In genomic region chr8:124663874-124664230, GRCm38 (mm10) we compare ENCODE assay signal across 7 mouse cellular contexts. TPM values are rescaled to one million over a fixed set of nuclear protein-coding genes. Genes with fewer than 3 reads are reported as not detected.
DNase-seq lines count a peak whose midpoint lies in the region; ATAC-seq and TF ChIP-seq lines count a peak whose summit lies in the region.

No protein-coding gene starts in this region.

- H3K27ac ChIP-seq in lung, embryonic 16.5 days (ENCODE audit: low read length): peak overlapping the region; percentile 91
- 0 out of 2 replicates have a peak overlapping the region, but pooled peaks have one; percentile 12 for H3K27ac ChIP-seq in forebrain, embryonic 11.5 days (ENCODE audit: low read depth, low read length)
- peak overlapping the region; percentile 57; the same call in 1 of the 2 replicates for H3K27ac ChIP-seq in limb, embryonic 11.5 days (replicated peaks; ENCODE audit: low read depth, low read length)
- peak overlapping the region; percentile 57; the same call in 1 of the 2 replicates for H3K27ac ChIP-seq in small intestine, adult 2 months (ENCODE audit: insufficient read depth, low read depth, low read length)

- no peak for TF ChIP-seq POLR2A in lung, adult 2 months (IDR thresholded peaks at IDR 0.05; ENCODE audit: borderline replicate concordance, extremely low read depth, low read depth, low read length)
- no peak for TF ChIP-seq POLR2A in small intestine, adult 2 months (IDR thresholded peaks at IDR 0.05; ENCODE audit: low read depth, low read length)

- H3K4me1 ChIP-seq in lung, embryonic 16.5 days (replicated peaks; ENCODE audit: control insufficient read depth, insufficient read depth, low read length): peaks cover 29% of the 10 kb centered on the region
- no peaks in the 10 kb centered on the region; the same call in 1 of the 2 replicates for H3K4me1 ChIP-seq in lung, adult 2 months (ENCODE audit: control insufficient read depth, insufficient read depth, low read length)
- peaks cover 5% of the 10 kb centered on the region; the same call in 1 of the 2 replicates for H3K4me1 ChIP-seq in forebrain, embryonic 11.5 days (replicated peaks; ENCODE audit: control insufficient read depth, insufficient read depth, low read length)
- peaks cover 18% of the 10 kb centered on the region for H3K4me1 ChIP-seq in limb, embryonic 11.5 days (ENCODE audit: control insufficient read depth, insufficient read depth, low read length)
- H3K4me1 ChIP-seq in small intestine, adult 2 months (ENCODE audit: control insufficient read depth, insufficient read depth, insufficient read length, low read length): peaks cover 12% of the 10 kb centered on the region

- WGBS in lung, embryonic 16.5 days: 51% methylated on average over 4 of the region's 4 CpGs
- 65% methylated on average over 4 of the region's 4 CpGs for WGBS in lung, adult 2 months
- WGBS in forebrain, embryonic 11.5 days: 55% methylated on average over 4 of the region's 4 CpGs
- WGBS in limb, embryonic 11.5 days: 56% methylated on average over 4 of the region's 4 CpGs
- WGBS in small intestine, adult 2 months: 65% methylated on average over 4 of the region's 4 CpGs

- peak overlapping the region; percentile 88 for H3K4me3 ChIP-seq in lung, embryonic 16.5 days (ENCODE audit: low read length)
- no peak overlapping the region for H3K4me3 ChIP-seq in lung, adult 2 months (replicated peaks; ENCODE audit: extremely low read depth, low read depth, low read length)
- H3K4me3 ChIP-seq in forebrain, embryonic 11.5 days (ENCODE audit: low read depth, low read length): peak overlapping the region; percentile 79; the same call in 1 of the 2 replicates
- peak overlapping the region; percentile 66 for H3K4me3 ChIP-seq in limb, embryonic 11.5 days (ENCODE audit: low read depth, low read length)
- peak overlapping the region; percentile 91 for H3K4me3 ChIP-seq in small intestine, adult 2 months (ENCODE audit: low read depth, low read length)

- H3K9ac ChIP-seq in lung, embryonic 16.5 days (ENCODE audit: low read length): peak overlapping the region; percentile 96; the same call in 1 of the 2 replicates
- H3K9ac ChIP-seq in forebrain, embryonic 11.5 days (ENCODE audit: low read length): peak overlapping the region; percentile 89
- H3K9ac ChIP-seq in limb, embryonic 11.5 days (ENCODE audit: low read length): peak overlapping the region; percentile 72

- ATAC-seq in lung, embryonic 16.5 days (ENCODE audit: low read depth): no peak
- peak; percentile 13; the same call in 1 of the 2 replicates for ATAC-seq in forebrain, embryonic 11.5 days (replicated peaks; ENCODE audit: low FRiP score)
- no peak for ATAC-seq in limb, embryonic 11.5 days (ENCODE audit: insufficient number of reproducible peaks, low FRiP score, low TSS enrichment, low read depth)

- H3K4me2 ChIP-seq in lung, embryonic 16.5 days (ENCODE audit: low read depth, low read length): peak overlapping the region; percentile 85
- peak overlapping the region; percentile 93; the same call in 1 of the 2 replicates for H3K4me2 ChIP-seq in forebrain, embryonic 11.5 days (ENCODE audit: low read depth, low read length, severe bottlenecking)
- peak overlapping the region; percentile 57 for H3K4me2 ChIP-seq in limb, embryonic 11.5 days (ENCODE audit: low read depth, severe bottlenecking)

- H3K36me3 ChIP-seq in lung, embryonic 16.5 days (ENCODE audit: control insufficient read depth, insufficient read depth, low read length): no peaks in the 10 kb centered on the region
- H3K36me3 ChIP-seq in forebrain, embryonic 11.5 days (ENCODE audit: control insufficient read depth, insufficient read depth, low read length): no peaks in the 10 kb centered on the region
- no peaks in the 10 kb centered on the region for H3K36me3 ChIP-seq in limb, embryonic 11.5 days (ENCODE audit: control insufficient read depth, insufficient read depth, low read length)
- H3K36me3 ChIP-seq in small intestine, adult 2 months (ENCODE audit: control insufficient read depth, insufficient read depth, low read length): no peaks in the 10 kb centered on the region

- no peak for TF ChIP-seq CTCF in lung, adult 2 months (IDR thresholded peaks at IDR 0.05; ENCODE audit: insufficient read depth, low read length)
- TF ChIP-seq CTCF in small intestine, adult 2 months (IDR thresholded peaks at IDR 0.05; ENCODE audit: extremely low read depth, insufficient read length, insufficient replicate concordance, low read depth, low read length): no peak

- H3K27me3 ChIP-seq in lung, embryonic 16.5 days (ENCODE audit: control insufficient read depth, insufficient read depth, low read depth, low read length): no peaks in the 10 kb centered on the region
- no peaks in the 10 kb centered on the region for H3K27me3 ChIP-seq in forebrain, embryonic 11.5 days (ENCODE audit: control insufficient read depth, insufficient read depth, low read length)
- H3K27me3 ChIP-seq in limb, embryonic 11.5 days (ENCODE audit: control insufficient read depth, insufficient read depth, low read length): no peaks in the 10 kb centered on the region
- no peaks in the 10 kb centered on the region for H3K27me3 ChIP-seq in small intestine, adult 2 months (ENCODE audit: control insufficient read depth, insufficient read depth, low read length)

- H3K9me3 ChIP-seq in lung, embryonic 16.5 days (ENCODE audit: control insufficient read depth, low read length): no peaks in the 10 kb centered on the region
- no peaks in the 10 kb centered on the region for H3K9me3 ChIP-seq in forebrain, embryonic 11.5 days (ENCODE audit: control insufficient read depth, low read length)
- H3K9me3 ChIP-seq in limb, embryonic 11.5 days (ENCODE audit: control insufficient read depth, low read length): no peaks in the 10 kb centered on the region

- no peak for DNase-seq in lung, adult 2 months
- DNase-seq in forebrain, embryonic 11.5 days (ENCODE audit: low spot score): no peak
- DNase-seq in limb, embryonic 11.5 days (ENCODE audit: low spot score): no peak
- no peak for DNase-seq in layer of hippocampus, postnatal 14 days (ENCODE audit: low spot score in 2 of 2)
- DNase-seq in ovary, postnatal 36 days (ENCODE audit: low spot score): no peak

RNA-seq across cellular contexts. Expression of gene 2310022B05Rik, which starts 0.7 kb away (rescaled TPM):
- 26.3 and 30.1 TPM in 2 replicates for polyA plus RNA-seq in lung, embryonic 16.5 days (2015; fragmentation: Nextera tagmentation; extraction: Ambion mirVana)
- polyA plus RNA-seq in lung, adult 2 months (2012; rRNA removed): 63.4 and 85.4 TPM in 2 replicates
- polyA plus RNA-seq in forebrain, embryonic 11.5 days (2014; fragmentation: Nextera tagmentation; extraction: Ambion mirVana): 23.5 and 26.6 TPM in 2 replicates
- 28.2 and 30.4 TPM in 2 replicates for polyA plus RNA-seq in limb, embryonic 11.5 days (2014; fragmentation: Nextera tagmentation; extraction: Ambion mirVana)
- polyA plus RNA-seq in small intestine, adult 2 months (2012; rRNA removed): 11.7 and 35.0 TPM in 2 replicates
- 10 to 100 TPM; 94.7 to 99.2 TPM for total RNA-seq in layer of hippocampus, postnatal 14 days (2021)

RNA-seq across cellular contexts. Expression of gene Ttc13, which starts 57.9 kb away (rescaled TPM):
- 43.0 and 45.7 TPM in 2 replicates for polyA plus RNA-seq in lung, embryonic 16.5 days (2015; fragmentation: Nextera tagmentation; extraction: Ambion mirVana)
- 13.4 and 16.4 TPM in 2 replicates for polyA plus RNA-seq in lung, adult 2 months (2012; rRNA removed)
- polyA plus RNA-seq in forebrain, embryonic 11.5 days (2014; fragmentation: Nextera tagmentation; extraction: Ambion mirVana): 60.3 and 63.2 TPM in 2 replicates
- polyA plus RNA-seq in limb, embryonic 11.5 days (2014; fragmentation: Nextera tagmentation; extraction: Ambion mirVana): 49.5 and 53.9 TPM in 2 replicates
- 8.1 and 11.4 TPM in 2 replicates for polyA plus RNA-seq in small intestine, adult 2 months (2012; rRNA removed)
- total RNA-seq in layer of hippocampus, postnatal 14 days (2021): 10 to 100 TPM; 51.8 to 54.9 TPM

RNA-seq across cellular contexts. Expression of gene Arv1, which starts 58.1 kb away (rescaled TPM):
- polyA plus RNA-seq in lung, embryonic 16.5 days (2015; fragmentation: Nextera tagmentation; extraction: Ambion mirVana): 18.7 and 19.6 TPM in 2 replicates
- polyA plus RNA-seq in lung, adult 2 months (2012; rRNA removed): 15.6 and 15.9 TPM in 2 replicates
- polyA plus RNA-seq in forebrain, embryonic 11.5 days (2014; fragmentation: Nextera tagmentation; extraction: Ambion mirVana): 34.1 and 38.2 TPM in 2 replicates
- polyA plus RNA-seq in limb, embryonic 11.5 days (2014; fragmentation: Nextera tagmentation; extraction: Ambion mirVana): 27.3 and 30.5 TPM in 2 replicates
- 6.5 and 7.0 TPM in 2 replicates for polyA plus RNA-seq in small intestine, adult 2 months (2012; rRNA removed)
- 10 to 100 TPM; 11.3 to 13.3 TPM for total RNA-seq in layer of hippocampus, postnatal 14 days (2021)

Comparison
In these comparisons a context has a peak if more than half of its experiments do, and no peak if none do; other contexts are left out.
1. H3K27ac ChIP-seq: peak in every context shown above with its lines; median percentile 91 in lung, embryonic 16.5 days; 57 in limb, embryonic 11.5 days; 57 in small intestine, adult 2 months; 12 in forebrain, embryonic 11.5 days.